Mouse (Mus musculus) liver, adult (tissue): ENCODE data around the gene Gpsm3.
A peak's percentile ranks its signal among the peaks of the same experiment; 100 is the strongest.

ENCODE experiments used
- GATA4 ChIP-seq: IDR thresholded peaks from 2 replicates; pipeline ENCODE4 v1.6.1; 2014; ENCODE audit warnings: mild to moderate bottlenecking, low read length; ENCODE audit not compliant: insufficient replicate concordance

Gpsm3 gene

DNA sequence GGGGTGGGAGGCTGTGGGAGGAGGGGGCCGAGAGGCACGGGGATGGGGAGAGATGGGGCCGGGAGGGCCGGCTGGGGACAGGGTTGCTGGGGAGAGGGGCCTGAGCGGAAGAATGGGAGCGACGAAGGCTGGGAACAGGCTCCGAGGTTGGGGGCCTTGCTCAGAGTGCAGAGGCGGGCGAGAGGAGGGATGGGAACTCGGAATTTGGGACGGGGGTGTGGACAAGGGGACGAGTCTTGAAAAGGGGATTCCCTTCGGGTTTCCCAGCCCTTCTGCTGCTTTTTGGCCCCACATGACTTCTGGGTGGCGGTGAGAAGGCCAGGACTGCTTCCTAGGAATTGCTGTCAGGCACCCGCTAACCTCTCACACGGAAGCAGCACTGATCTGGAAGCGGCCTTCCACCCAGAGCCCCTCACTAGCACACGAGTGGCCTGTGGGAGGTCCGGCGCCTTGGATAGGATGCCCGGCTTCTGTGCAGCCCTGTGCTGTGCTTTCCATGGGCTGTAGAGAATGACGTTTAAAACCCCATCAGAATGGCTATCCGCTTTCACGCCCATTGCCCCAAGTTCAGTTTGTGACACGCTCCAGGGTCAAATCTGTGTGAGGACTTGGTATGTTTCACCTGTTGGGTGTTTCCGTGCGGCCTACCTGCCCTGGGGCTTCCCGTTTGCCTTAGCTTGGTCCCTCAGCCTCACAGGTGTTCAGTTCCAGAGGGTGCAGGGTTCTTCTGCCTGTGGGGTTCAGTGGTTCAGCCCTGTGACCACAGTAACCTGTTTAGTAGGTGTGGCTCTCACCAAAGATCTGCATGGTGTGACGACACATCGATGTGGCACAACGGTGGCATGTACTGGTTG is 16.8 kb downstream of the Gpsm3 start:
- TF ChIP-seq GATA4, result no peak

DNA sequence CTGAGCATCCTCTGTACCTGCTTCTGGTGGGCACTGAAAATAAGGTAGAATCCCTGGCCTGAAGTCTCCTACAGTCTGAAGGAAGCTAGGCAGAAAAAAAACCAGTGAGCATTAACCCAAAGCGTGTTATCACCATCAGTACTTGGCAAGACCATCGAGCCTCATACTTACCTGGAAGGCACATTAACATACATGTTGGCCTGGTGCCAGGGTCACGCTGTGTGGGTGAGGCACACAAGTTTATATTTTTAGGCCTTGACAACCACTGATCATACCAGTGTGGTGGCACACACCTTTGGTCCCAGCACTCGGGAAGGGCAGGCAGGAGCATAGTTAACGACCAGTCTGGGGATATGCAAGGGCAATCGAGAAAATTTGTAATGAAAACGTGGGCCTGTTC is 18.4 kb downstream of the Gpsm3 start:
- no peak for TF ChIP-seq GATA4

DNA sequence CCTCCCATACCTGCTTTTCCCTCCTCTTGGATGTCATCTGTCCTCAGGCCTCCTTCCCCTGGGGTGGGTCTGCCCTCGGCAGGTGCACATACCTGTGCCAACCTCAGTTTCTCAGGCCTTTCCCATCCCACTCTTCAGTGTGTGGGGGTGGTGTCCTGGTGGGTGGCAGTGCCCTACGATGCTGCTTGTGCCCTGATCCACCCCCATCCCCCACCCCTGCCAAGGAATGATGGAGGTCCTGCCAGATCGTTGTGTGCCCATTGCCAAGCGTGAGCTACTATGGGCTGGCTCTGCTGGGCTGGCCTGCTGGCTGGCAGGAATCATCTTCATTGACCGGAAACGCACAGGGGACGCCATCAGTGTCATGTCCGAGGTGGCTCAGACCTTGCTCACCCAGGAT is 21.4 kb downstream of the Gpsm3 start:
- TF ChIP-seq GATA4, result no peak

DNA sequence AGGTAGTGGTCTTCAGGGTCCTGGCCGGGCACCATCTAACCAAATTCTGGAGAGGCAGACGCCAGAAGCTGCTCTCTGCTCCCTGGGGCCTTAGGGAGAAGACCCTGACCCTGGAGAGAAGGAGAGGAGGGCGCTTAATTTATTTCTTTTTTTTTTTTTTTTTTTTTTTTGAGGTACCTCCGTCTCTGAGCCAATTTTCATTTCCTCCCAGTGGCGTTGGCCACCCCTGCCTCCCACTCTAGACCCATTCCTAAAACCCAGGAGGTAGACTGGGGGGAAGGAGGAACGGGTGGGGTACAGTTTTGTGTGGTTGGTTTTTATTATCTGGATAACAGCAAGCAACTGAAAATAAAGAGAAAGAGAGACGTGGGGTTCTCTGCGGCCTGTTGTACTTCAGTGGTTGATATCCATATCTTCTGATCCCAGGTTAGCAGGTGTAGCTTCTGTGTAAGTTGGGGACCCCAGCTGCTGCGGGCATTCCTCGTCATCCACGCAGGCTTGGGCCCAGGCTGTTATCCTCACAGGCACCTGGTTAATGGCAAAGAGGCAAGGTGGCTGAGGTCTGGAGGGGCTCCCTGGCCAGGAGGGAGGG is 23.5 kb downstream of the Gpsm3 start:
- TF ChIP-seq GATA4, result no peak

DNA sequence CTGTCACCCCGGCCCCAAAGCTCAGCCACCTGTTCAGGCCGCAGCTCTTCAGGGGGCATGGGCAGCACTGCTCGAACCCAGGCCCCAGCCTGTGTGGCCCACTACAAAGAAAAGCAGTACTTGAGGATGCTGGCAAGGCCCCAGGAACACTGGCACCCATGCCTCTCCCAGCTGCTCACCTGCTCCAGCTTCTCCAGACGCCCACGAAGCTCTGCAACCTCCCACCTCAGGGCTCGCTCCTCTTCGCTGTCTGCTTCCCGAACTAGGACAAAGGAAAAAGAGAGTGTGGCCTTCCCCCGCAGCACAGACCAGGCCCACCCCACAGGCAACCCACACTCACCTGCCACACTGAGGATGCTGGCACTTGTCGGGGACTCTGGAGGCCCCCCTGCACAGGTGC is 24.2 kb downstream of the Gpsm3 start:
- no peak for TF ChIP-seq GATA4

DNA sequence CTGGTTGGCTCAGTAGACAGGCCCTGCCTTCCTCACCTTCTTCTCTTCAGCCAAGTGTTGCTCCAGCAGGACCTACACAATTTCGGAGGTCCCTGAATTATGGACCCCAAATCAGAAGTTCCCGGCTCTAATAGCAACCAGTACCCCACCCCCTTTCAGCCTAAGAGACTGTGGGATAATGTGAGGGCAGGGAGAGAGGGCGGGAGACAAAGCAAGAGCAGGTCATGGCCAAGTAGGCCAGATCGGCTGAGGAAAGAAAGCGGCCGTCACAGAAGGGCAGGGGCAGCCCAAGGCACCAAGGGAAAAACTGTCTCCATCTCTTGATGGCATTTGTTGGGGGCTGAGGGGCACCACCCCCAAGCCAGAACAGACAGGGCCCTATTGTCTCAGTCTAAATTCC is 26.3 kb downstream of the Gpsm3 start, which contains the start of gene Egfl8:
Egfl8 (minus strand) TSS at position 101 of the 400 bp plus-strand sequence.
- TF ChIP-seq GATA4, result no peak

DNA sequence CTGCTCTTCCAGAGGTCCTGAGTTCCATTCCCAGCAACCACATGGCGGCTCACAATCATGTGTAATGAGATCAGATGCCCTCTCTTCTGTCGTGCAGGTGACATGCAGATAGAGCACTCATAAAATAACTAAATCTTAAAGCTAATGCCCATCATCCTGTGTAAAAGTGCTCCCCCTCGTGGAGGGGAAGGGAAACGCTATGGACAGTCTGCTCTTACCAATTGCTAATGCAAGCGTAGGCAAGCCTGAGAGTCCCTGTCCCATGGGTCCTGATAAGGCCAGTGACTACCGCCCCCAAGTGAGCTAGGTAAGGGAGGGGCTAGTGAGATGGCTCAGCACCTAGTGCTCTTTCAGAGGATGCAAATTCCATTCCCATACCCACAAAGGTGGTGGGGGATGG is 29.4 kb downstream of the Gpsm3 start:
- TF ChIP-seq GATA4, result no peak

DNA sequence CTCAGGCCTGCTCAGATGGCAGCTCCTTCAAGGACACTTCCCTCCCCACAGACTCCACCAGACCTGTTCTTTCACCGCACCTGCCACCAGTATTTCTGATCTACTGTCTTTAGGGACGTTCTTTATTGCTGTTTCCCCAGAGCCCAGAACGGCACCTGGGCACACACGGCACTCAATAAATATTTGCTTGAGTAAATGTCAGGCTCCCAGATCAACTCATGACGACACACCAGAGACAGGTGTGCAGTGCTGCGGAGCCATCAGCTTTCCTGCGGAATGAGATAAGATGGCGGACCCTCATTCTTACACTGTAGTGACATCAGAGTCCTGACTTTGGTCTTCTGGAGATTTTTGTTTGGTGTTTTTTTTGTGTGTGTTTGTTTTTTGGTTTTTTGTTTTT is 31.4 kb downstream of the Gpsm3 start:
- no peak for TF ChIP-seq GATA4

DNA sequence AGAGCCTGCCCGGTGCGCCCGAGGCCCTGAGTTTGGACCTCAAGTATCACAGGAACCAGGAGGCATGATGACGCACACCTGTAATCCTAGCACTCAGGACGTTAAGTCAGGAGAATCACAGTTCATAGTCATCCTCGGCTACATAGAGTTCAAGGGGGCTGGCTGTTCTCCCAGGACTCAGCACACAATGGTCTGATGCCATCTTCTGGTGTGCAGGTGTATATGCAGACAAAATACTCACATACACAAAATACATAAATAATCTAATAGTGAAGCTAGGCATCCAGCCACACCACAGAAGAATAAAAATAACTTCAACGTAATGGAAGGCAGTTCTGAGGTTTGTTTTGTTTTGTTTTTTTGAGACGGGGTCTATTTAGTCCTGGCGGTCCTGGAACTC is 33.6 kb downstream of the Gpsm3 start:
- TF ChIP-seq GATA4, result no peak

DNA sequence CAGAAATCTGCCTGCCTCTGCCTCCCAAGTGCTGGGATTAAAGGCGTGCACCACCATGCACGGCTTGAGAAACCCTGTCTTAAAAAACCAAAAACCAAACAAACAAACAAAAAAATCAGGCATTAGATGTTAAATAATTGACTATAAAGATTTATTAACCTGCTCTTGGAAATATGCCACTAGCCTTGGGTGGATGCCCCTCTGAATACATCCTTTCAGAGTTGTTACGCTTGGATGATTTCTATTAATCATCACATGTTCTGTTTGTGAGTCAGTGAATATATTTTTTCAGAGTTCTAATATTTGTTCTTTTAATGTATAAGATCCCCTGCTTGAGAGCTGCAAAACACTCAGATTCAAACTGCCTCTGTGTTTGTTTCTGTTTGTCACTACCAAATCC is 35.4 kb downstream of the Gpsm3 start:
- TF ChIP-seq GATA4, result no peak

DNA sequence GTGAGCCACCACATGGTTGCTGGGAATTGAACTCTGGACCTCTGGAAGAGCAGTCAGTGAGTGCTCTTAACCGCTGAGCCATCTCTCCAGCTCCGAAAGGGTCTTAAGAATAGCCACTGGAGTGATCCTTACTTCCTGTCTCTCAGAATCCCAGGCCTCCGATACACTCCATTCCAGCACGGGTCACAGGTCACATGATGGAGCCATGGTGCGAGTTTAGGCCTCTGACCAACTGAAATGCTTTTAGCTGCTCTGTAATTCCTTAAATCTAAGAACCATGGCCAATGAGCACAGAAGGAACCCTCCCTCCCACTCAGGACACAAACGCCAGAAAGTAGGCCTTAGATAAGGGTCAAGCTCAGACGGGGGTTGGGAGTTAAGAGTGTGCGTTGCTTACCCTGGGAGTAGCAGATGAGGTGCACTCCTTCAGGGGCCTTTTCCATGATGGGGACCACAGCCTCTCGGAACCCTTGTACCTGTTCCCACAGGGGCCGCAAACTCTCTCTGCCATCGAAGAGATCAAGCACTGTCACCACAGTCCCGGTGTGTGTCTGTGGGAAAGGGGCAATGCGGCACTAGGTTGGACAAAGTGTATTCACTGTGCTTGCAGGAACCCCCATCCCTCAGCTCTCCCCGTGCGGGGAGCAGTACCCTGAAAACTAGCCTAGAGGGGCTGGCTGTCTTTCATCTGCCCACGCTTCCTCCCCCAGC is 36.6 kb downstream of the Gpsm3 start:
- TF ChIP-seq GATA4, result no peak

DNA sequence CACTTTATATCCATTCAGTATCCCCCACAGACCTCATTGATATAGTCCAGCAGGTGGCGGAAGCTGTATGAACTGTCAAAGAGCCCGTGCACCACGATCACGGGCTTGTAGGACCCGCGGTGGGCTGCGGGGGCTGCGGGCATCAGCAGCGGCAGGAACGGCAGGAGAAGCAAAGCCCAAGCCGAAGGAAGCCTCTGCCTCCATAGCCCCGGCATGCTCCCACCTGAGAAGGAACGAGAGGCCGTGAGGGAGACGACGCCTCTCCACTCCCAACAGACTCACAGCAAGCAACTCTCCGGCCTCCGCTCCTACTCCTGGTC is 37.1 kb downstream of the Gpsm3 start:
- no peak for TF ChIP-seq GATA4

DNA sequence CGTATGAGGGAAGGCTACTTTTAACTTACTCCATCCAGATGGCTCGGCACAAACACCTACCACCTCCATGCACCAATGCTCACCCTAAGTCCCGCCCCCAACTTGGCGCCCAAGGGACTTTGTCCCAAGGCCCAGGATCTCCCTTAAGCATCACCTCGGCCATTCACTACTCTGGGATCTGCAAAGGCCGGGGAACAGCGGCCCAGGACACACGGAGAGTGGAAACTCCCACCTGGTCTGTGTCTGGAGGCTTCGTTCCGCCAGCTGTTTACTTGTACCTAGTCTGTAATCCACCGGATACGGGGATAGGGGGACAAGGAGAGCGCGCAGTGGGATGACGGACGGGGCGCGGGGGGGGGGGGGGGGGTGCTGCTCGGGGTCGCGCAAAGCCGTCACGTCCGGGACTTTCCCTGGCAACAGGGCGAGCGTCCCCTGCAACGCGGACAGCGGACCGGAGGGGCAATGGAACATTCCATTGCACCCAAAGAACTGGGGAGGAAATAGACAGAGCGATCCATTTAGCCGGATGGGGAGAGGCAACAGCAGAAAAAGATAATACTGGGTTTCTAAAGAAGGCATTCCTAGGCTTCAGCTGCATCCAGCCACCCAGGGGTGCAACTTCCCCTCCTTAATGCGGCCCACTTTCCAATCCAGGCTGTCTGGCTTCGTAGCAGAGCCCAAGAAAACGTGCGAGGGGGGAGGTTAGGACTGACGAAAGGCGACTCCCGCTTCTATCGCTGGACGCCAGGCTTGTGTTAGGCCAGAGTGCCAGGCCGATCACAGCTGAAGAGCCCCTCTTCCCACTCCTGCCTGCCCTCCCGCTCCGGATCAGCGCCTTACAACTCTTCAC is 37.7 kb downstream of the Gpsm3 start:
- TF ChIP-seq GATA4, result peak; percentile 52; the same call in 1 of the 2 replicates

DNA sequence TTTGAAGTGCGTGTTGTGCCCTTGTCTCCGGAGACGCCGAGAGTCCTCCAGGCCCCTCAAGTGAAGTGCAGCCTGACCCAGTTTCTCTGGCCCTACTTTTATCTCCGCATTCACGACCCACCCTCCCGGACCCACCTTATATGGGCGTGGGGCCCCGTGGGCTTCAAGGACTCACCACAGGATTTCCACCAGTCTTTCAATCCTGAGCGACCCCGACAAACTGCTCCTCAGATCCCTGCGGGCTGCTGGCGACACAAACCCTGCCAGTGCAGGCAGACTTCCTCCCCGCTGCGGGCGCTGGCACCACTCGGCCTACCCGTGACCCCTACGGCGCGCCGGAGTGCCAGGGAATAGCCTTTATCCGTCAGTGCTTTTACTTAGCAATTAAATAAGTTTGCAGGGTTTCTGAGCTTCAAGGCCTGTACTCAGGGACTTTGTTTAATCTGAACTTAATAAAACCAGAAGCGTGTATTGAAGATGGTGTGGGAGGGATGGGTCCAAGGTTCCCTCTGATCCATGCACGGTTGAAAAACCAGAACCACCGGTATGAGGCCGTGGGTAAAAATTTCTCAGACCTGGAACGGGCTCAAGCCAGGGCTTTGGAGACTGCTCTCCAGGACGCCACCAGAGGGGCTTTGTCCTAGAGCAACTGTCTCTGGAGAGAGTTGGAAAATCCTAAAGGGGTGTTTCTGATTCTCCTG is 38.5 kb downstream of the Gpsm3 start, which contains the start of gene Ppt2:
Ppt2 (minus strand) TSS at position 568 of the 701 bp plus-strand sequence.
- no peak for TF ChIP-seq GATA4

DNA sequence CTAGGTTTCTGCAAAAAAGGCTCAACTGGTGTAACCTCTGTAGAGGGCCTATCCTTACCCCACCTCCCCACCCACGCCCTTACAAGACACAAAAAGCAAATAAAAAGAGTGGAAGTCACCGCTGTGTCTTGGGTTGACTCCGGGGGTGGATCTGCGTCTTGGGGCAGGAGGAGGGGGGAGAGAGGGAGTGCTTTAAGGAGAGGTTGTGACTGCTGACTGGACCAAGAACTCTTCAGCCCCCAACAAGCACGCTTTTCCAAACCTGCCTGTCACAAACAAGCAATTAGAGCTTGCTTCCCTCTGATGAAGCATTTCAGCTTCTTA is 39.0 kb downstream of the Gpsm3 start:
- TF ChIP-seq GATA4, result no peak
